Mouse (Mus musculus) c-Kit-positive CD71-positive TER-119-negative erythroid progenitor cells, embryonic 14.5 days (primary cell): Measurements from ENCODE around the gene Olfr275.
"Not testable (repeated sequence)": the region's sequence is repeated elsewhere in the genome, so short reads cannot be mapped to it uniquely, and the experiment has no call there.

ENCODE experiments used
- DNase-seq: peaks from one replicate; pipeline ENCODE4 v3.0.0-alpha.2; 2013; ENCODE audit warnings: low read depth

The Olfr275 gene

GRCm38 (mm10) chr4:52814304-52814703 lies at the start of gene Olfr275:
Gene Olfr275 (plus strand): TSS chr4:52814604.
- DNase-seq = no peak

DNA sequence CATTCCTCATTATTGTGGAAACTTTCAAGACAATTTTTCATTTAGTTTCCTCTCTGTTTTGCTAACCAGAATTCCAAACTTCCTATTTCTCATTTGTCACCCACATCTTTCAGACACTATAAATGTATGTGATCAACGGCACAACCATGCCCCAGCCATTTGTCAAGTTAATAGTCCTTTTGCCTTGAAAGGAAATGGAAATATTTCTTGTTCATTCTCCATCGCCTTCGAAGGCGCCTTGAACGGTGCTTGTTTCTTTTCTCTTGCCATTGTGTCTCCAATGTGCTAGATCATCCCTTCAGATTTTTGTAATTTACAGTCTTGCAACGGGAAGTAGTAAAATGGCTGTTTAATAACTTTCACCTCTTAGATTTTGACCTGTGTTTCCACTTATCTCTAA lies 48.8 kb upstream of the Olfr275 start:
- no peak for DNase-seq

DNA sequence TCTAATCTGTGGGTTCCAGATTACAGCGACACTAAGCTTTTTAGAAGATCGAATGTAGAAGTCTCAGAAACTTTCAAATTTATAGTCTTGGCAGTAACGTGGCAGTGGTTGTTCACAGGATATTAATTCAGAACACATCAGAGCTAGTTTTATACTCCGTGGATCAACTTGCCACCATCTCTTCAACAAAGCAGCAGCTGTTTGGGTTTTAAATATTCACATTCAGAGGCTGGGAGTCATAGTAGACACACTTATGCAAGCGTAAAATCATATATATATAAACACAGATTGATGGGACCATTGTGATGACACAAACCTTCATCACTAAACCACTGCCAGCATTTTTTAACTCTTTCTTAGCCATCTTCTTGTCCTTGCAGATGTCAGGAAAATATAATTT lies 42.2 kb upstream of the Olfr275 start:
- DNase-seq = no peak

- no peak for DNase-seq
Observed at GRCm38 (mm10) chr4:52800013-52800412, 14.4 kb upstream of the Olfr275 start.

DNA sequence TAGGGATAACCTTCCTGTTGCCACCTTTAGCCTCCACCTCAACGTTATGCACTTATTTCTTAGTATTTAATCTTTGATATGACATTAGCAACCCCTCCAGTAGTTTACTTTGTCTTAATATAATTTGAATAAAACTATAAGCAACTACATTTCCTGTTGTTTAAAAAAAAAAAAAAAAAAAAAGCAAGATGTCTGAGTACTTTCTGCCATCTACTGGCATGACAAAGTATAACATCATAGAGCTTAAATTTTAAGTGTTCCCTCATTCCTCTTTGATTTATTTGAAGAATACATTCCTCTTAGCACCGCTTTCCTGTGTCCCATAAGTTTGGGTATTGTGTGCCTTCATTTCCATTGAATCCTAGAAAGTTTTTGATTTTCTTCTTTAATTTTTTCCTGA lies 2.5 kb upstream of the Olfr275 start:
- no peak for DNase-seq

- DNase-seq = no peak
Observed at GRCm38 (mm10) chr4:52821375-52821774, 7.0 kb downstream of the Olfr275 start.

DNA sequence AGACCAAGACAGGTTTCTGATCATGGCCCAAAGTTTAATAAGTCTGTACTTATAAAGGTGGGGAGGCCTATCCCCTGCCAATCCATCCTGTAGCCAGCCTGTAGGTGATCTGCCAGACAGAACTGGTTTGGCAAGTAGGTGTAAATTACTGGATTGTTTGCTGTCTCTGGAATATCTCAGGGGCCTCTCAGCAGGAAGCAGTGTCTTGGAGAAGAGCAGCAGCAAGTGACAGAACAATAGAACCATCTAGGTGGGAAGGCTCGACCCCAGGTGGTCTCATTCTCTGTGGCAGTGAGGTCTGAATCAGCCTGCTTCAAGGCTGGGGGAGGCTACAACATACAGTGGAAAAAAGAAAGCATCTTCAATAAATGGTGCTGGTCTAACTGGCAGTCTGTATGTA lies 31.0 kb downstream of the Olfr275 start:
- DNase-seq = not testable (repeated sequence)

GRCm38 (mm10) chr4:52849039-52849635 lies 34.7 kb downstream of the Olfr275 start:
- DNase-seq = no peak

- no peak for DNase-seq
Observed at GRCm38 (mm10) chr4:52849672-52850071, 35.3 kb downstream of the Olfr275 start.

DNA sequence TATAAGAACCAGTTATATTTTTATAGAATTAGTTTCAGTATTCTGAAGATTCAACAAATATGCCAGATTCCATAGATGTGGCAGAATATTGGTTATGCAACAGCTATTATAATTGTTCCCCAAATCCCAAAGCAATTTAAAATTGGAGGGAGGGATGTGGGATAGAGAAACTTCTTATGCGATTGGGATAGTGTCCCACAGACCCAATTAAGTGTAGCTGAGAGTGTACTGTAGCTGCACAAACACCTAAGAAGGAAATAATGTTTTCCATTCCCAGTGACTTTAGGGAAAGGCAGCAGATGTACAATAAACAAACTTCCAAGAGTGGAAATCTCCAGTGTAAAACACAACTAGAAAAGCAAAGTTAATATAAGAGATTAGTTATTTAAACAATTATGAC lies 44.7 kb downstream of the Olfr275 start, which contains the start of gene Olfr273:
TSS of gene Olfr273 (minus strand) at position 101 of the 400 bp plus-strand sequence.
- no peak for DNase-seq

- DNase-seq = no peak
Observed at GRCm38 (mm10) chr4:52864156-52864555, 49.8 kb downstream of the Olfr275 start.
